Mouse (Mus musculus) lung, adult 2 months (tissue): ENCODE results near the gene Saa3.

Experiments
- CTCF ChIP-seq: fragments of 200-500 bp; IDR thresholded peaks from 2 replicates; pipeline ENCODE4 v1.5.1; 2011; ENCODE audit warnings: mild to moderate bottlenecking, low read length, control low read depth; ENCODE audit not compliant: insufficient read depth
- POLR2A ChIP-seq: fragments of 200-500 bp; IDR thresholded peaks from 2 replicates; pipeline ENCODE4 v1.6.1; 2011; ENCODE audit warnings: low read depth, mild to moderate bottlenecking, control low read depth, low read length, borderline replicate concordance; ENCODE audit errors: extremely low read depth

- TF ChIP-seq CTCF (no peak), POLR2A (no peak)
Observed at GRCm38 (mm10) chr7:46678417-46678816, 37.1 kb downstream of the Saa3 start.
